Mouse (Mus musculus) thymus, adult 2 months (tissue): ENCODE measurements around the gene Rundc3b.

Experiments used
- CTCF ChIP-seq: fragments of 200-500 bp; IDR thresholded peaks from 2 replicates; pipeline ENCODE4 v1.5.1; 2012; ENCODE audit warnings: mild to moderate bottlenecking, control low read depth, low read length, moderate library complexity, borderline replicate concordance; ENCODE audit not compliant: control insufficient read depth, poor library complexity, insufficient read depth; ENCODE audit errors: extremely low read depth
- POLR2A ChIP-seq: fragments of 200-500 bp; IDR thresholded peaks from 2 replicates; pipeline ENCODE4 v1.6.1; 2012; ENCODE audit warnings: mild to moderate bottlenecking, low read length, control low read depth, moderate library complexity; ENCODE audit not compliant: control insufficient read depth, poor library complexity, insufficient read depth; ENCODE audit errors: extremely low read depth

- no peak for TF ChIP-seq POLR2A
- TF ChIP-seq CTCF, result no peak
Observed at GRCm38 (mm10) chr5:8456561-8456960, 166.2 kb downstream of the Rundc3b start.
